Mouse (Mus musculus): ENCODE measurements around the gene Riox1. TPM values are rescaled to one million over a fixed set of nuclear protein-coding genes. Genes with fewer than 3 reads are reported as not detected.
A peak's percentile ranks its signal among the peaks of the same experiment; 100 is the strongest.
"Not testable (repeated sequence)": the region's sequence is repeated elsewhere in the genome, so short reads cannot be mapped to it uniquely, and the experiment has no call there.

Riox1 gene
- polyA plus RNA-seq, 1 experiment from 2014 or later, result 19.4 TPM

- 74% methylated on average over 4 of the region's 4 CpGs for WGBS
- no peak for DNase-seq (ENCODE audit: low spot score)
- no peaks in the 10 kb centered on the region for H3K27me3 ChIP-seq (ENCODE audit: insufficient read depth, poor library complexity, severe bottlenecking)
- peaks cover 54% of the 10 kb centered on the region for H3K4me1 ChIP-seq
- H3K9me3 ChIP-seq, result no peaks in the 10 kb centered on the region
- H3K36me3 ChIP-seq, result no peaks in the 10 kb centered on the region
- H3K27ac ChIP-seq, result 0 out of 2 replicates have a peak overlapping the region, but pooled peaks have one; percentile 16
- no peak overlapping the region for H3K4me3 ChIP-seq
Observed at GRCm38 (mm10) chr12:83927747-83928146, 22.7 kb upstream of the Riox1 start.

DNA sequence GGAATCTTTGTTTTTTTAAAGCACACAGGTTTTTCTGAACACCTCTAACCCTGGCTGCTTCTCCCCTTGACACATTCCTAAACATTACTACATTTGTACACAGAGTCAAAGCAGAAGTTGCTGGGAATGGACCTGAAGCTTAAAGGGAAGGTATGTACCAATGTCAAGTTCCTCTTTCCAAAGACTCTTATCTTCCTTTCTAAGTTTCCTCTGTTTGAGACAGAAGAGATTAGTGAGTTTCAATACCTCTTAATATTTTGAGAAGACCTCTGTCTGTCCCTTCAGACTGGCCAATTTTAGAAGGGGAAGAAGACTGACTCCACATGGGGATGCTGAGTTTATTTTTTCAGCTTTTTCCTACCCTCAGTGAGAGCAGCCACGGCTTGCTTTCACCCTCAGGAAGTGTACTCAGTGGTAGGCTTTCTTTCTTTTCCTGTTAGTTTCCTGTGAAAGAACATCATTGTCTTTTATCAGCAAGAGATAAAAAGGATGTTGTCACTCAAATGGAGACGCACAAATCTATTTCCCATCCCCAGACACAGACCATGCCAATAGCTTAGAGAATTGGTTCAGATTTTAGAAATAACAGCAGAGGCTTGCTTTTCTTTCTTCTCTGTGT is 21.1 kb upstream of the Riox1 start:
- Histone ChIP-seq H3K27me3 (ENCODE audit: insufficient read depth, poor library complexity, severe bottlenecking) (no peaks in the 10 kb centered on the region), H3K36me3 (no peaks in the 10 kb centered on the region), H3K4me3 (no peak overlapping the region), H3K27ac (0 out of 2 replicates have a peak overlapping the region, but pooled peaks have one; percentile 4), H3K9me3 (no peaks in the 10 kb centered on the region), H3K4me1 (peaks cover 40% of the 10 kb centered on the region)
- DNase-seq (ENCODE audit: low spot score), result no peak
- WGBS, result 12% methylated on average over 2 of the region's 2 CpGs

DNA sequence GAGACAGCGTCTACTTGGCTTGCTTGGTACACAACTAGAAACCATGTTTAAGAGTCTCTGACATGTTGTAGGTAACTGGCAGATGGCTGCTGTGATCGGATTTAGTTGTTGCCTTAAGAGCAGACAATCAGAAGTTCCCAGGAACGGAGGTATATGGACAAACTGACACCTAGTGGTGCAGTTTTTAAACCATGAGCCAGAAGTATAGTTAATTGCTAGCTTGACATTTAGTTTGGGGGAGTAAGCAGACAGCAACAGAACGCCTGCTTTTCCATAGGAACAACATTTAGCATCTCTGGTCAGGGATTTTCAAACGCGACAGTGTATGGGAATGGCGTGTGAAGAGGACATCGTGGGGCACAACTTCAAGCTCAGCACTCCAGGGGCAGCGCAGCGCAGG is 12.8 kb upstream of the Riox1 start:
- Histone ChIP-seq H3K4me3 (no peak overlapping the region), H3K9me3 (no peaks in the 10 kb centered on the region), H3K36me3 (no peaks in the 10 kb centered on the region), H3K4me1 (peaks cover 4% of the 10 kb centered on the region; the same call in 1 of the 2 replicates), H3K27ac (no peak overlapping the region), H3K27me3 (ENCODE audit: insufficient read depth, poor library complexity, severe bottlenecking) (no peaks in the 10 kb centered on the region)
- no peak for DNase-seq (ENCODE audit: low spot score)
- 57% methylated on average over 10 of the region's 10 CpGs for WGBS

- H3K9me3 ChIP-seq; H3K4me3 ChIP-seq; H3K27ac ChIP-seq; H3K27me3 ChIP-seq (ENCODE audit: insufficient read depth, poor library complexity, severe bottlenecking); DNase-seq (ENCODE audit: low spot score); H3K36me3 ChIP-seq; H3K4me1 ChIP-seq: not testable (repeated sequence)
- WGBS, result 37% methylated on average over 1 of the region's 1 CpGs
Observed at GRCm38 (mm10) chr12:83938592-83938991, 11.8 kb upstream of the Riox1 start.

DNA sequence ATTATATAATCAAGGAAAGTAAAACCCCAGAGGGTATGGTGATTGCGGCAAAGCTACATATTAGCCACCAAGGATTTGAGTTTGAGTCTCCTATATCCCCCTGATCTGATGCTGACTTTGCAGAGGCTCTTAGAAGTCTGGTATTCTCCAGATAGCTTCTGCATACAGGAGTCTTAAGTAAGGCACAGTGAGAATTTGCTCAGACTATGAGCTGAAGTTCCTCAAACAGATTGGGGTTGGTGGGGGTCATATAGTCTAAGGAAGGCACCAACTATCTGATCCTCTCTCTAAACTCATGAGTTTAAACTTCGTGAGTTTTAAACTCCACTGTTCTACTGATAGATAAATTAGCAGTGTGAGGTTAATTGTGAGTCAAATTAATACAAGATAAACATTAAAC is 11.1 kb upstream of the Riox1 start:
- Histone ChIP-seq H3K36me3 (no peaks in the 10 kb centered on the region), H3K4me3 (no peak overlapping the region), H3K27ac (no peak overlapping the region), H3K27me3 (ENCODE audit: insufficient read depth, poor library complexity, severe bottlenecking) (no peaks in the 10 kb centered on the region), H3K4me1 (peaks cover 4% of the 10 kb centered on the region; the same call in 1 of the 2 replicates), H3K9me3 (no peaks in the 10 kb centered on the region)
- WGBS, result 70% methylated on average over 2 of the region's 2 CpGs
- DNase-seq (ENCODE audit: low spot score), result no peak

- Histone ChIP-seq H3K4me3 (no peak overlapping the region), H3K27me3 (ENCODE audit: insufficient read depth, poor library complexity, severe bottlenecking) (no peaks in the 10 kb centered on the region)
- WGBS, result 67% methylated on average over 4 of the region's 4 CpGs
Observed at GRCm38 (mm10) chr12:83940031-83940430, 10.4 kb upstream of the Riox1 start.

GRCm38 (mm10) chr12:83941938-83942337 is 8.5 kb upstream of the Riox1 start:
- Histone ChIP-seq H3K36me3 (no peaks in the 10 kb centered on the region), H3K4me1 (peaks cover 4% of the 10 kb centered on the region), H3K4me3 (no peak overlapping the region), H3K9me3 (no peaks in the 10 kb centered on the region), H3K27me3 (ENCODE audit: insufficient read depth, poor library complexity, severe bottlenecking) (no peaks in the 10 kb centered on the region), H3K27ac (no peak overlapping the region)
- DNase-seq (ENCODE audit: low spot score), result no peak
- WGBS, result 74% methylated on average over 3 of the region's 3 CpGs

More at GRCm38 (mm10) chr12:83940031-83940430, 10.4 kb upstream of the Riox1 start:
- Histone ChIP-seq H3K36me3 (no peaks in the 10 kb centered on the region), H3K27ac (no peak overlapping the region), H3K9me3 (no peaks in the 10 kb centered on the region), H3K4me1 (peaks cover 4% of the 10 kb centered on the region; the same call in 1 of the 2 replicates)
- DNase-seq (ENCODE audit: low spot score), result no peak

GRCm38 (mm10) chr12:83947260-83947811 is 3.1 kb upstream of the Riox1 start:
- 66% methylated on average over 8 of the region's 8 CpGs for WGBS
- peak overlapping the region; percentile 47; the same call in 1 of the 2 replicates for H3K27ac ChIP-seq
- H3K4me1 ChIP-seq, result peaks cover 23% of the 10 kb centered on the region
- H3K9me3 ChIP-seq, result no peaks in the 10 kb centered on the region
- no peaks in the 10 kb centered on the region for H3K27me3 ChIP-seq (ENCODE audit: insufficient read depth, poor library complexity, severe bottlenecking)
- no peak for DNase-seq (ENCODE audit: low spot score)
- peaks cover 6% of the 10 kb centered on the region for H3K36me3 ChIP-seq
- no peak overlapping the region for H3K4me3 ChIP-seq

- peaks cover 19% of the 10 kb centered on the region for H3K36me3 ChIP-seq
- DNase-seq (ENCODE audit: low spot score), result no peak
- H3K27ac ChIP-seq, result no peak overlapping the region
- no peak overlapping the region for H3K4me3 ChIP-seq
- peaks cover 36% of the 10 kb centered on the region for H3K4me1 ChIP-seq
- H3K9me3 ChIP-seq, result no peaks in the 10 kb centered on the region
- H3K27me3 ChIP-seq (ENCODE audit: insufficient read depth, poor library complexity, severe bottlenecking), result no peaks in the 10 kb centered on the region
- 50% methylated on average over 4 of the region's 4 CpGs for WGBS
Observed at GRCm38 (mm10) chr12:83949043-83949442, 1.4 kb upstream of the Riox1 start.

- 31% methylated on average over 11 of the region's 11 CpGs for WGBS
- H3K27ac ChIP-seq, result peak overlapping the region; percentile 97
- no peaks in the 10 kb centered on the region for H3K27me3 ChIP-seq (ENCODE audit: insufficient read depth, poor library complexity, severe bottlenecking)
- peaks cover 19% of the 10 kb centered on the region for H3K36me3 ChIP-seq
- no peaks in the 10 kb centered on the region for H3K9me3 ChIP-seq
- H3K4me1 ChIP-seq, result peaks cover 36% of the 10 kb centered on the region
- DNase-seq (ENCODE audit: low spot score), result no peak
- H3K4me3 ChIP-seq, result peak overlapping the region; percentile 94
Observed at GRCm38 (mm10) chr12:83949776-83950492, 474 bp upstream of the Riox1 start.

DNA sequence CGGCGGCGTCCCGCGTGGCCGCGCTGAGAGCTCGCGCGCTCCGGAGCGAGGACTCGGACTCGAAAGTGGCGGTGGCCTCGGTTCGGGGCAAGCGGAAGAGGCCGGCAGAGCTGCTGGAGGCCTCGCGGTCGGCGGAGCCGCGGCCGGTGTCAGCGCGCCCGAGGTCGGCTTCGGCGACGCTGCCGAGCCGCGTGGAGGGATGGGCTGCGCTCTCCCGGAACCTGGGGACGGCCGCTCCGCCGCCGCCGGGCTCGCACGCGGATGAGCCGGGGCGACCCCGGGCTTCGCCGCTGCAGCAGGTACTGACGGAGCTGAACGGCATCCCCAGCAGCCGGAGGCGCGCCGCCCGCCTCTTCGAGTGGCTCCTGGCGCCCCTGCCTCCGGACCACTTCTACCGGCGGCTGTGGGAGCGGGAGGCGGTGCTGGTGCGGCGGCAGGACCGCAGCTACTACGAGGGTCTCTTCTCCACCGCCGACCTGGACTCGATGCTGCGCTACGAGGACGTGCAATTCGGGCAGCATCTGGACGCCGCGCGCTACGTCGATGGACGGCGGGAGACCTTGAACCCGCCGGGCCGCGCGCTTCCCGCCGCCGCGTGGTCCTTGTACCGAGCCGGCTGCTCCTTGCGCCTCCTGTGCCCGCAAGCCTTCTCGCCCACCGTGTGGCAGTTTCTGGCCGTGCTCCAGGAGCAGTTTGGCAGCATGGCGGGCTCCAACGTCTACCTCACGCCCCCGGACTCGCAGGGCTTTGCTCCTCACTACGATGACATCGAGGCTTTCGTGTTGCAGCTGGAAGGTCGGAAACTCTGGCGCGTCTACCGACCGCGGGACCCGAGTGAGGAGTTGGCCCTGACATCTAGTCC is 663 bp downstream of the Riox1 start:
- Histone ChIP-seq H3K4me3 (peak overlapping the region; percentile 94), H3K4me1 (peaks cover 44% of the 10 kb centered on the region), H3K27me3 (ENCODE audit: insufficient read depth, poor library complexity, severe bottlenecking) (no peaks in the 10 kb centered on the region), H3K36me3 (peaks cover 19% of the 10 kb centered on the region), H3K9me3 (no peaks in the 10 kb centered on the region), H3K27ac (peak overlapping the region; percentile 97)
- WGBS, result under 1% methylated on average over 105 of the region's 116 CpGs
- DNase-seq (ENCODE audit: low spot score), result peak; percentile 85

- Histone ChIP-seq H3K27me3 (ENCODE audit: insufficient read depth, poor library complexity, severe bottlenecking) (no peaks in the 10 kb centered on the region), H3K9me3 (no peaks in the 10 kb centered on the region), H3K4me3 (peak overlapping the region; percentile 94), H3K36me3 (peaks cover 19% of the 10 kb centered on the region), H3K4me1 (peaks cover 44% of the 10 kb centered on the region), H3K27ac (peak overlapping the region; percentile 97)
- DNase-seq (ENCODE audit: low spot score), result no peak
- 45% methylated on average over 32 of the region's 32 CpGs for WGBS
Observed at GRCm38 (mm10) chr12:83951711-83952575, 1.5 kb downstream of the Riox1 start.
